Mouse (Mus musculus): Measurements from ENCODE around the gene Atg101. TPM values are rescaled to one million over a fixed set of nuclear protein-coding genes. Genes with fewer than 3 reads are reported as not detected.

Atg101 gene
- total and polyA plus RNA-seq, 3 experiments = 75.2 to 75.5 TPM; not detected in 1

DNA sequence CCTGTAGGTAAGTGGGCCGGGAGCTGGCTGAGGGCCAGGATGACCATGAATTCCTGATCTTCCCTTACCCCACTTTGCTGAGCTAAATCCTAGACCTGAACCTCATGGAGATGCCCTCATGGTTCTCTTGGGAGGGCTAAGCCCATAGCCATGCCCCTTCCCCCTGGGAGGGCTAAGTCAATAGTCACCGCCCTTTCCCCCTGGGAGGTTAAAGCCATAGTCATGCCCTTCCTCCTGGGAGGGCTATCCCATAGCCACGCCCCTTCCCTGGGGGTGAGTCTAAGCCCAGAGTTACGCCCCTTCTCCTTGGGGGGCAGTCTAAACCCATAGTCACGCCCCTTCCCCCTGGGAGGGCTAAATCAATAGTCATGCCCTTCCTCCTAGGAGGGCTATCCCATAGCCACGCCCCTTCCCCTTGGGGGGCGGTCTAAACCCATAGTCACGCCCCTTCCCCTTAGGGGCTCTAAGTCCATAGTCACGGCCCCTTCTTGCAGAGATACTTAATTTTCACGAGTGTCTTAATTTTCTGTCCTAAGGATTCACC lies 42.0 kb downstream of the Atg101 start:
- no peak overlapping the region for H3K4me3 ChIP-seq (ENCODE audit: control insufficient read depth in 1 of 2, insufficient read depth in 1 of 2, low read depth in 2 of 2, low read length in 2 of 2)
- no peaks in the 10 kb centered on the region for H3K27me3 ChIP-seq (ENCODE audit: control insufficient read depth in 1 of 2, insufficient read depth in 2 of 2, low read length in 2 of 2)
- no peaks in the 10 kb centered on the region for H3K79me2 ChIP-seq (ENCODE audit: control insufficient read depth, insufficient read depth, low read length, poor library complexity)
- no peaks in the 10 kb centered on the region for H3K9me3 ChIP-seq (replicated peaks; ENCODE audit: insufficient read depth, low read length)
- H3K4me1 ChIP-seq (ENCODE audit: control insufficient read depth in 1 of 2, insufficient read depth in 2 of 2, low read length in 2 of 2) = peaks cover 5 to 10% of the 10 kb centered on the region in 2 experiments
- H3K9ac ChIP-seq (ENCODE audit: control insufficient read depth, low read depth, low read length, poor library complexity, severe bottlenecking) = no peak overlapping the region
- no peak overlapping the region for H3K27ac ChIP-seq (ENCODE audit: control insufficient read depth, low read depth, low read length)
- H3K36me3 ChIP-seq (ENCODE audit: control insufficient read depth in 1 of 2, insufficient read depth in 2 of 2, low read length in 2 of 2) = peaks cover 0 to 3% of the 10 kb centered on the region in 2 experiments; a peak in 2 of 4 replicates
- TF ChIP-seq NRF1 (IDR thresholded peaks at IDR 0.05; ENCODE audit: insufficient read depth, low read depth, low read length, poor library complexity, severe bottlenecking) (no peak), UBTF (IDR thresholded peaks at IDR 0.05; ENCODE audit: borderline replicate concordance, insufficient read depth, low read depth, low read length) (no peak), CHD2 (IDR thresholded peaks at IDR 0.05; ENCODE audit: low read length) (no peak), MAFK (IDR thresholded peaks at IDR 0.05; ENCODE audit: borderline replicate concordance, low read depth, low read length) (no peak), GABPA (IDR thresholded peaks at IDR 0.05; ENCODE audit: low read depth, low read length) (no peak), EP300 (IDR thresholded peaks at IDR 0.05; ENCODE audit: low read depth in 1 of 2, low read length in 2 of 2) (no peak), JUND (IDR thresholded peaks at IDR 0.05; ENCODE audit: low read depth, low read length) (no peak), TAL1 (IDR thresholded peaks at IDR 0.05; ENCODE audit: low read length) (no peak), E2F4 (IDR thresholded peaks at IDR 0.05; ENCODE audit: borderline replicate concordance, low read depth, low read length) (no peak), TCF12 (IDR thresholded peaks at IDR 0.05; ENCODE audit: low read depth, low read length) (no peak), SIN3A (IDR thresholded peaks at IDR 0.05; ENCODE audit: low read length) (no peak), HCFC1 (IDR thresholded peaks at IDR 0.05; ENCODE audit: low read depth, low read length) (no peak), USF1 (IDR thresholded peaks at IDR 0.05; ENCODE audit: low read depth, low read length) (no peak), ZC3H11A (IDR thresholded peaks at IDR 0.05; ENCODE audit: low read depth, low read length) (no peak), RAD21 (IDR thresholded peaks at IDR 0.05; ENCODE audit: low read depth, low read length) (no peak), NELFE (IDR thresholded peaks at IDR 0.05; ENCODE audit: low read depth, low read length) (no peak), ZMIZ1 (IDR thresholded peaks at IDR 0.05; ENCODE audit: low read depth, low read length) (no peak), POLR2AphosphoS2 (IDR thresholded peaks at IDR 0.05; ENCODE audit: low read length) (no peak)
- DNase-seq (ENCODE audit: low read depth, low spot score) = peak; percentile 63

DNA sequence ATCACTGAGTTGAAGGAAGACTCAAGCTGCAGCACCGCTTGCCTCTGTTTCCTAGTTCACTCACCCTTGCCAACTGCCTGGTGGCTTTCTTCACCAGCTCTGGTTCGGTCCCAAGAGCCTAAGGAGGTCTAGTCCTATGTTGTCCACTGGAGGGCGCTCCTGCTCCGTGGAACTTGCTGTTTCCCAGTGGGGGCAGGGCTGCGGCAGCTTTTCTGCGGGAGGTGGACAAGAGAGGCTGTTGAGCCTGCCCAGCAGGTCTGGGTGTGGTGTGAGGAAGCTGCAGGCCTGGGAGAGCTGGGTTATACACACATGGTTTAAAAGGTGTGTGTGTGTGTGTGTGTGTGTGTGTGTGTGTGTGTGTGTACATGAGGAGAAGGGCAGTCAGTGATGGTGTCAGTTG lies 43.2 kb downstream of the Atg101 start:
- H3K4me1 ChIP-seq (ENCODE audit: control insufficient read depth in 1 of 2, insufficient read depth in 2 of 2, low read length in 2 of 2) = no peaks in the 10 kb centered on the region
- no peak overlapping the region for H3K4me3 ChIP-seq (ENCODE audit: control insufficient read depth in 1 of 2, insufficient read depth in 1 of 2, low read depth in 2 of 2, low read length in 2 of 2)
- no peak overlapping the region for H3K9ac ChIP-seq (ENCODE audit: control insufficient read depth, low read depth, low read length, poor library complexity, severe bottlenecking)
- H3K27me3 ChIP-seq (ENCODE audit: control insufficient read depth in 1 of 2, insufficient read depth in 2 of 2, low read length in 2 of 2) = no peaks in the 10 kb centered on the region
- no peaks in the 10 kb centered on the region for H3K79me2 ChIP-seq (ENCODE audit: control insufficient read depth, insufficient read depth, low read length, poor library complexity)
- no peaks in the 10 kb centered on the region for H3K36me3 ChIP-seq (ENCODE audit: control insufficient read depth in 1 of 2, insufficient read depth in 2 of 2, low read length in 2 of 2)
- no peak overlapping the region for H3K27ac ChIP-seq (ENCODE audit: control insufficient read depth, low read depth, low read length)
- DNase-seq (ENCODE audit: low read depth, low spot score) = peak; percentile 86
- H3K9me3 ChIP-seq (replicated peaks; ENCODE audit: insufficient read depth, low read length) = no peaks in the 10 kb centered on the region
- TF ChIP-seq MYB (IDR thresholded peaks at IDR 0.05; ENCODE audit: low read depth, low read length) = 0 out of 2 replicates have a peak, but pooled peaks have one; percentile 12
- TF ChIP-seq CHD2 (IDR thresholded peaks at IDR 0.05; ENCODE audit: low read length) = peak; percentile 84
- TF ChIP-seq MAFK (IDR thresholded peaks at IDR 0.05; ENCODE audit: borderline replicate concordance, low read depth, low read length) = no peak
- TF ChIP-seq SMC3 (IDR thresholded peaks at IDR 0.05; ENCODE audit: low read depth, low read length) = peak; percentile 94
- TF ChIP-seq MAZ (IDR thresholded peaks at IDR 0.05; ENCODE audit: low read depth, low read length) = peak; percentile 88
- TF ChIP-seq RCOR1 (IDR thresholded peaks at IDR 0.05; ENCODE audit: low read depth, low read length) = 0 out of 2 replicates have a peak, but pooled peaks have one; percentile 42
- TF ChIP-seq CTCF (IDR thresholded peaks at IDR 0.05 in 2 of 3, conservative IDR thresholded peaks at IDR 0.05 in 1 of 3; ENCODE audit: control insufficient read depth in 1 of 3, insufficient read depth in 1 of 3, low read depth in 2 of 3, low read length in 3 of 3, poor library complexity in 1 of 3, severe bottlenecking in 1 of 3) = peak in 2 of 3 experiments; percentile 90 to 98; a peak in 5 of 6 replicates
- no peak for TF ChIP-seq CHD1 (IDR thresholded peaks at IDR 0.05; ENCODE audit: low read depth, low read length)
- peak; percentile 72; the same call in 1 of the 2 replicates for TF ChIP-seq BHLHE40 (IDR thresholded peaks at IDR 0.05; ENCODE audit: borderline replicate concordance, low read depth, low read length)
- TF ChIP-seq ZC3H11A (IDR thresholded peaks at IDR 0.05; ENCODE audit: low read depth, low read length) = peak; percentile 90
- peak; percentile 46; the same call in 1 of the 2 replicates for TF ChIP-seq HCFC1 (IDR thresholded peaks at IDR 0.05; ENCODE audit: low read depth, low read length)
- no peak for TF ChIP-seq NELFE (IDR thresholded peaks at IDR 0.05; ENCODE audit: low read depth, low read length)
- 0 out of 2 replicates have a peak, but pooled peaks have one; percentile 29 for TF ChIP-seq ELF1 (IDR thresholded peaks at IDR 0.05; ENCODE audit: low read depth, low read length)
- TF ChIP-seq JUND (IDR thresholded peaks at IDR 0.05; ENCODE audit: low read depth, low read length) = no peak
- TF ChIP-seq UBTF (IDR thresholded peaks at IDR 0.05; ENCODE audit: borderline replicate concordance, insufficient read depth, low read depth, low read length) = no peak
- TF ChIP-seq MYC (IDR thresholded peaks at IDR 0.05; ENCODE audit: low read depth, low read length) = peak; percentile 34; the same call in 1 of the 2 replicates
- TF ChIP-seq EP300 (IDR thresholded peaks at IDR 0.05; ENCODE audit: low read depth in 1 of 2, low read length in 2 of 2) = peak in 1 of 2 experiments; percentile 38; a peak in 1 of 4 replicates
- TF ChIP-seq SIN3A (IDR thresholded peaks at IDR 0.05; ENCODE audit: low read length) = peak; percentile 78

All from MEL (cell line).